Mouse (Mus musculus) forelimb bud, embryonic 11.5 days (tissue): ENCODE data around the gene Slc2a9.

Source experiments
- DNase-seq: peaks from one replicate; pipeline ENCODE4 v3.0.0-alpha.2; 2012; ENCODE audit warnings: low read depth, low spot score

Slc2a9 gene

DNA sequence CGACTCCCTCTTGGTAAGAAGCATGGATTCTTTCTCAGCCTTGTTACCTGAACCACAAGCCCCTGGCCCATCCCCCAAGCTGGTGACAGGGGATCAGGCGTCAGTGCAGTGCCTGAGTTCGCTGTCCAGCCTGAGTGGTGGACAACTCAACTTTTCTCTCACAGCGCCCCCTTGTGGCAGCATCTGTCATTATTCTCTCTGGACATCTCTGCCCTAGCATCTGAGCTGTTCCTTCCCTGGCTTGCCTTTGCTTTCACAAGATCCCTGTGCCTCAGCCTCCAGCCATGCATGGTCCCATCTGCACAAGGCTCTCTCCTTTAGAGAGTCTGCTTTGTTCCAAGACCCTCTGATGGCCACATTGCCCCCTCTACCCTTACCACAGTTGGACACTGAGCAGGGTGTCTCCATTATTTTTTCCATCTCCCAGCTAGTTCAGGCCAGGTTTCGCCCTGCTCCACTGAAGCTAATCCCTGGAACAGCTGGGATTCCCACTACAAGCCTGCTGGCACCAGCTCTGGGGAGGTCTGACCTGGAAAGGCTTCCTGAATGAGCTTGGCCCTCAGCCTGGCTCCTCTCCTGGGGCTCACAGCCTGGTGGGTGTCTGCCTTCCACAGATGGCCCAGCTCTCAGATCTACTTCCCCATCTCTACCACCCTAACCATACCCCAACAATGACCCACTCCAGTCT, 32.9 kb downstream of the Slc2a9 start:
- peak; percentile 81 for DNase-seq

DNA sequence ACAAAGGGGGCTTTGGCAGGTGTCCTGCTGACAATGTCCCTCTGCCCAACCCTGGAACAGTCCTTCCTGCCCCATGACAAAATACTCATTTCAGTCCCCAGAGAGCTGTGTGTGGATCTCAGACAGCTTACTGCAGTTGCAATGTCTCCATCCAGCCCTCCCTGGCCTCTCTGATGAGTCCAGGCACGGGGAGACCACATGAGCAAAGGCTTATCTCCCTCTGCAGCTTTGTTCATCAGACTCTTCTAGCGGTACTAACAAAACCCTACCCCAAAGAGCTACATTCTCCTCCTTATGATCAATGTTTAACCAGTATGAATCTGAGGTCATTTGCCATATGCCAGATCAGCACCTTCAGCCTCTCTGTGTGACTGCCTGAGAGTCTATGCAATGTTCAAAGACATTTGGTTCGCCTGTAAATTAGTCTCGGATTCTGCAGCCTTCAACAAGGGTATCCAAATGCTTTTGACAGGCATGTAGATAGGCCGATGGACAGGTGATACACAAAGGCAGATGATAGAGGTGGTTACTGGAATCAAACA, 36.3 kb downstream of the Slc2a9 start:
- no peak for DNase-seq

DNA sequence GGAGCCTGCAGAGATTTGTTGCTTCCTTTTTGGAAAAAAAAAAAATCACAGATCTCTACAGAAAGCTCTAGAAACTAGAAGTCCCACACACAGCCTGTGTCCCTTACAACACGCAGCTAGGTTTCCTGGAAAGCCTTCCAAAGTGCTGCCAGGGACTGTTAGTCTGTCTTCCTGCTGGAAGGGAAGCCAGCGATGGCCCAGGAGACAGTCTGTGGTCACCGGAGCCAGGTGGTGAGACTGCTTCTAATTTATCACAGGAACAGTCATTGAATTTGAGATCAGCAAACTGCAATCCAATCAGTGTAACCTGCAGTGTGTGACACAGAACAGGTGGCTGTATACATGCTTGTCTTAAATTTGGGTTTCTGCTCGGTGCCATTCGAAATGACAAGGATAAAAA, 41.7 kb downstream of the Slc2a9 start:
- no peak for DNase-seq

DNA sequence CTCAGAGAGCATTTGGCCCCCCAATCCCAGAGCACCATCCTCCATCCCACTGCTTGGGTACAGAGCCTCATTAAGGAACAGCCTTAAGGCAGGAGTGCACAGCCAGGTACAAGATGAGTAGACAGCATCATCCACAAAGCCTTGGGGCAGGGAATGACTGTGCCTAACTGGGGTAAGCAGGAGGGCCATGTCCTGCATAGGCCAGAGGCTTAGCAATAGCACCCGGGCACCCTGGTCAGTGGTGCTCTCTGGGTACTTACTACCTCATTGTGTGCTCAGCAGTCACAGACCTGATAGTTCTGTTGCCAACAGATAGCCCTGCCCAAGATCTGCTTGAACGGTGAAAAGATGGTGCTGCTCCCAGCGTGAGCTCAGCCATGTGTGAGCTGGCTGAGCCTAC, 52.0 kb downstream of the Slc2a9 start:
- DNase-seq = no peak

DNA sequence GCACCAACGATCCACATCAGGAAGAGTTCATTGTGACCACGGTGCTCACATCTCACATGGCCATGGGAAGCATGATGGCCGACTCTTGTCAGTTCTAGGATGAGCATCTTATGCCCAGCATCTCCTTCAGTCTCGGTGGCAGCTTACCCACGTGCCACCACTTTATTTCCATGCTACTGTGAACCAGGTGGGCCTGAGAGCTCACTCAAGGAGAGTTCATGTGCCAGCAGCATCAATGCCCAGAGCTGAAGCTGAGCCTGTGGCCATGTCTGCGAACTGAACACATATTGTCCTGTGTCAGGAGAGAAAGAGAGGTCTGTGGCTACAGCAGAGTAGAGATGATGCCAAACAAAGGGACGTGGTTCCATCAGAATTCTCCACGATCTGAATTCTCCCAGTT, 53.3 kb downstream of the Slc2a9 start:
- no peak for DNase-seq

DNA sequence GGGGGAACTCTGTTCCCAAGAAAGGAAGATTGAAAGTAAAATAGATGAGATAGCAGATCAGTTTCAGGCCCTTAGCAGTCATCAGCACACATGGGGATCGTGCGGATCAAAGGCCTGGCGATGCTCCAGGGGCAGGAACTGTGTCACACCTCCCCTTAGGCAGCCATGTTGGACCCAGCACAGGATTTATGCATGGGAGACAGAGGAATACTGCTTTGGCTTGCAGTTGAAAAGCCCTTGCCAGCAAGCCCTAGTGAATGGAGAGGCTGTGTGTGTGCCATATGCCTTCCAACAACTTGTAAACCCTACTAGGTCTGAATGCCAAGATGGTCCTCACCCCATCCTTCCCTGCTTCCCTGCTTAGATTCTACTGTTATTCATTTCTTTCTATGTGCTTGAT, 54.8 kb downstream of the Slc2a9 start:
- no peak for DNase-seq

DNA sequence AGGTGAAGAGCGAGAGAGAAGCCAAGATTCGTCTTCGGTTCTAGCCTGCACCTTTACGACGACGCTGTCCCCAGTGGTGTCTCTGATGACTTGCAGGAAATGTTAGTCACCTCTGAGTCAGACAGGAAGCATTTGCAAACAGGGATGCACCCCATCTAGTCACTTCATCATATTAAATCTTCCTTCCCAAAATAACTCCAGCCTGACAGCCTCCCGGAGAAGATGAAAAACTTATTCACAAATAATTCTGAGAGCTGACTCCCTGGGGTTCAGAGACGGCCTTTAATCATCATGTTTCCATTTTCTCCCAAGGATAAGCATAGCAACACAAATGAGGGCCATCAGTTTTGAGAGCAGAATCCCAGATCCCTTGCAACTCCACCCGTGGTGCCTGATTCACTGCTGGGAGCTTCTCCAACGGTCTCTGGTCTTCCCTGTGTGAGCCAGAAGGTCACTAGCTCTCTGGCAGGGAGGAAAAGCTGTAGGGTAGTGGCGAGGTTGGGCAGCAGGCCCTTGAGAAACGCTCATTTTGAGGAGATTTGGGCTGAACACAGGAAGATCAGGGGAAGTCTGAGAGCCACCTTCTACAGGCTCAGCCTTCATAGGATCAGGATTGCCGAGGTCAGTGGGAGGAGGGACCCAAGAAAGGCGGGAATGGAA, 56.5 kb downstream of the Slc2a9 start:
- DNase-seq = no peak

DNA sequence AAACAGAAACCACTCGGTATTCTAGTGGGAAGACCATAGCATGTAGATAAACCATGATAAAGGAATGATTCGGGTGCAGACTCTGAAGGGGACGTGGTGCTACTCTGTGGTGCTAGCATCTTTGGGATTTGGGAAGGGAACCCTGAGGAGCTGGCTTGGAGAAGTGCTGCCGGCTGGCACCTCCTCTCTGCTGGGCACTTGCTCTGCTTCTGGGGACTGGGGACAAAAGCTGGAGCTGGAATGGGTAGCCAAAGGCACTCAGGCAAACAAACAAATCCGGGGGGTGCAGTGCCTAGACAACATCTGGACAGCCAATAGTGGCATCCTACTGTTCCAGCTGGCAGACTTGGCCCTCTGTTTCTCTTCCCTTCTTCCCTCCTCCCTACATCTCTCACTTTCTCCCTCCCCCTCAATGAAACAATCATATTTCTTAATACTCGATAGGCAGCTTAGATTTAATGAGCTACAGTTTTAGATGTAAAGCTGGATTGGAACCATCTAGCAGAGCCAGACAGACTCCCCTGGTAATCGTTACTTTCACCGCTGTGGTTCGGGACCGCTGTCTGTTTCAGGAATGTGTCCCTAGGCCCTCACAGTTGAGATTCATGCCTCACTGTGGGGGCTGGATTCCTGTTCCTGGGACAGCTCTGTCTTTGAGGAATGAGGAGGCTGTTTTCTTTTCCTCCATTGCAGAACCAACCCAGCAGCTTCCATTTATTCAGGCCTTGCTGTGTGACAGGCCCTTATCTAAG, 61.7 kb downstream of the Slc2a9 start:
- DNase-seq = no peak

DNA sequence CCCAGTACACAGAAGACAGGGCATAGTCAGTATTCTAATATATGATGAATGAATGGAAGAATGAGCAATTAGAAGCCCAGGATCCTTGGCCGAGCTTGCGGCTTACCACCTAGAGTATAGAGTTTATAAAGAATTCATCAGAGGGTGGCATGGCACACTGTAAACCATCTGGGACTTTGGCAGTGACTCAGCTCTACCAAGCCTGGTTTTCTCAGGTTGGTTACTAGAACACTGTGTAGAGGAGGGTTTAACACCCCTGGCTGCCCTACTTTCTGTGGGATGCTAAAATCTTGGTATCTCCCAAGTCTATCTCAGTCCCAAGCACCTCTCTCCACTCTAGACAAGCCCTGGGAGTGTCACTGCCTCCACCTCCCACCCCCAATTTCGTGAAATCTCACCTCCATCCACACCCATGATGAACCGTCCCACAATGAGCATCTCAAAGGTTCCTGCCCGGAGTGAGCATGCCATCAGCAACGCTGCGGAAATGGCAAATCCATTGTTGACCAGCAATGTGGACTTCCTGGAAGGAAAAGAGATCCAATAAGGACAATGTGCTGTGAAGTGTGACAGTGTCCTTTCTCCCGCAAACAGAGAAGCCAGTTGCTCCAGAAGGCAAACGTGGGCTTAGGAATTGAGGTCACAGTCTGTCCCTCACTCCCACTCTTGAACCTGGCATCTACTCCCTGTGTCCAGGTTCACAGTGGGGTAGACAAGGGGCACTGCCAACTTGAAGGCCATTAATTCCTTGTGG, 62.5 kb downstream of the Slc2a9 start:
- no peak for DNase-seq

DNA sequence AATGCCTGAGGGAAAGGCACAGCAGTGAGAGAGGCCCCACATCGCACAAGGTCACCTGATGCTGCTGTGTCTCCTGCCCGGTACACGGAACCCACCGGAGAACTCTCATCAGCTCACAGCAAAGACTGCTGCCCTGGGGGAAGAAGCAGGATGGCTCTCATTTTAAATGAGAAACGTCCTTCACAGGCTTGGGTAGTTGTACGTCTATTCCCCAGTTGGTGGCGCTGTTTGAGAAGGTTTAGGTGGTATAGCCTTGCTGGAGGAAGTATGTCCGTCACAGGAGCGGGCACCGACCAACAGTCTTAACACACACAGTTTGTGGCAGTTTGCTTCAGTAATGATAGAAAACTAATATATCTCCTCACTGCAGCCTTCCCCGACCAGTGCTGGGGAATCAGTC, 66.3 kb downstream of the Slc2a9 start:
- DNase-seq = no peak

DNA sequence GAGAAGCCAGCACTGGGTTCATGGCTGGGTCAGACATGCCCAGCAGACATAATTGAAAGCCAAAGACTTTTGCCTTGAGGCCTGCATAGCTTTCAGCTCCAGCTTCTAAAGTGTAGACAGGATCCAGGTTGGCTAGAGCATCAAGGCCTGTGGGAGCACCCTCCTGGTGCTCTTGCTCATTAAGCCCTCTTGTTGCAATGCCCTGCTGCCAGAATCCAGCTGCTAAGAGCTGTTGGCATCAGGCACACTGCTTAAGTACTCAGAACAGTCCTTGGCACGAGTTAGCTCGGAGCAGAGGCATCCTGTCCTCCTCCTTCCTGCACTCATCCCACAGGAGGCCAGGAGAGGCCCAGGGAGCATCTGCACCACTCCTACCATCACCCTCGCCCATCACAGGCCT, 68.1 kb downstream of the Slc2a9 start:
- no peak for DNase-seq

DNA sequence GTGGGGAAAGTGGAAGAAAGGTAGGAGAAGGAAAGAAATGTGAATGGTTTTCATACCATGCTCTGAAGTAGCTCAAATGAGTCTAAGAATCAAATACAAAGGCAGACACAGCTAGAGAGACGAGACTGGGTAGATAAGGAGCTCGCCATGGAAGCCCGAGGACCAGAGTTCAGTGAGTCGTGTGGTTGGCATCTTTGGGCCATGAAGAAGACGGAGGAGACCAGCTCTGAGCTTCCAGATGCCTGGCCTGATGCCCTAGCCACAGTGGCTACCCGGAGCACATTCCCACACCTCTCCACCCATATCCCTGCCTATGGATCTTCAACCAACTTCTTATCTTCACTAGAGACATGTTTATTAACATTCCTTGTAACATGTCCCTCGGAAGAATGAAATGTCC, 71.7 kb downstream of the Slc2a9 start:
- no peak for DNase-seq

DNA sequence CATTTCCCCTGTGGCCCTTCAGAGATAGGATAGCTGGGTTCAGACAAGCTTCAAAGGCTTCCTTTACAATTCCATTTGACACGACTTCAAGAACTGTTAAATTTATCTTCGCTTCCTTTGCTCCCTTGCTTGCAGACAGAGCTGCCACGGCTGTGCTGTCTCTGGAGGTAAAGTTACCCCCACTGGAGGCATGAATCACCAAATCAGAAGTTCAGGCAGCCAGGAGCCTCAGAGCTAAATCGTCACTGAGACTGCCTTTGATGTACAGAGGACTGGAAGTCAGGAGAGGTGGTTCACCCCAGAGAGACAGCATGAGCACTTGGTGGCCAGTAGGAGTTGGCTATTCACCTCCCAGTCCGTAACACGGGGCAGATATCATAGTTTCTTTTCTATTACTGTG, 73.8 kb downstream of the Slc2a9 start:
- no peak for DNase-seq

DNA sequence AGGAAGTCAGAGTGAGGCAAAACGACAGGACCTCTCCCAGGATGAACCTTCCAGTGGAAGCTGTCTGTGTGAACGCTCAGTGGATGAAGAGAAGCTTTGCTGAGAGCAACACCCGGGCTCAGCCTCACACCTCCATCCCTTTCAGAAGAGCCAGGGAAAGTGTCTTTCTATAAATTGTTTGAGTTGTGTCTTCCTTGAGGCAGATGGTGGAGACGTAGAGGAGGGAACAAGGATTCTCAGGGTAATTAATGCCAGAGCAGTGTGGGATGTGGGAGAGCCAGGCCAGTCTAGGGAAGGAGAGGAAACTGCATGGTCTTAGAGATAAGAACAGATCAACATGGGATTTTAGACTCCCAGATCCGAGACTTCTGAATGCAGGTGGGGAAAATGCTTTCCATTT, 75.2 kb downstream of the Slc2a9 start:
- DNase-seq = no peak

DNA sequence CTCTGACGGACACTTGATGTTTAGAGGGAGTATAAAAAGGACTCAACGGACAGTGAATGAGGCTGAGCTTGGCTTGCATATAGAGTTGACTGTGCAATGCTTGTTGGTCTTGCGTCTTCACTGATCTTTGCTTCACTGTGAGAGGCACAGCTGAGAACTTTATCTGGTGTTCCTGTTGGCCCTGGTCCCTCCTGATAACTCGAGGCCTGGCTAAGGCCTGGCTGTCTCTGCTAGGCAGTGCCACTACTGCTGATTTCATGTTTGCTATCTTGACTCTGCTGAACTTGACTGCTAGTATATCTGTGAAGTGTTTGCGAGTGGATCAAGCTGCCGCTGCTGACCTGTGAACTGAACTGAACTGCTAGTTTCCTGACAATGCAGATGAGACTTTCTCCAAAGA, 77.4 kb downstream of the Slc2a9 start:
- DNase-seq = no peak

DNA sequence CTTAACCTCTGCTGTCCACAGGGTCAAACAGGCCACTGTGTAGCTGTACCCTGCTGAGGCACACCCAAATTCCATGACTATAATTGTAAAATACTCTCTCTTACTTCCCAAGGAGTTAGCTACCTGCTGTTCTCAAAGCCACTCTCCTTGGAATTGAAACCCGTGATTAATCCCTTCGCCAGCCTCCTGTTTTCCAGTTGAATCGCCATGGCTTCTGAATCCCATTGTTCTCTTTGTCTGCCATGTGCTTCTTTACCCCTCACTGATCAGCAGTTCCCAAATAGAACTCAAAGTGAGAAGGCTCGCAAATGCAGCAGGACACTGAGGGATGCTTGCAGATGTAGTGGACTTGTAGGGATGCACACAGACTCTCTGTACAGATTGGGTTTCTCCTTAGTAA, 80.5 kb downstream of the Slc2a9 start:
- no peak for DNase-seq

DNA sequence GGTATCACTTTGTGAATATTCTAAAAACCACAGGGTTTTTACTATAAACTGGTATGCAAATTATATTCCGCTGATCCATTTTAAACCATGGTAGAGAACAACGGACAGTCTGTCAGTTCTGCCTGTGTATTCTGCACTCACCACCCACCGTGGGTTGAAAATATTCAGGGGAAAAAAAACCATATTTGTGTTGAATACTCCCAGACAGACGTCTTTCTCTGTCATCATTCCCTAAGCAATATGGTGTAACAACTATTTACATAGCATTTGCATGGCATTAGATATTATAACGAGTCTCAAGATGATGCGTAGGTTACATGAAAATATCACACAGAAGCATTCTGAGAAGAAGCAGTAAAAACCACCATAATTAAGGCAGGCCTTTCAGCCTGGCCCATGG, 84.1 kb downstream of the Slc2a9 start:
- DNase-seq = no peak

DNA sequence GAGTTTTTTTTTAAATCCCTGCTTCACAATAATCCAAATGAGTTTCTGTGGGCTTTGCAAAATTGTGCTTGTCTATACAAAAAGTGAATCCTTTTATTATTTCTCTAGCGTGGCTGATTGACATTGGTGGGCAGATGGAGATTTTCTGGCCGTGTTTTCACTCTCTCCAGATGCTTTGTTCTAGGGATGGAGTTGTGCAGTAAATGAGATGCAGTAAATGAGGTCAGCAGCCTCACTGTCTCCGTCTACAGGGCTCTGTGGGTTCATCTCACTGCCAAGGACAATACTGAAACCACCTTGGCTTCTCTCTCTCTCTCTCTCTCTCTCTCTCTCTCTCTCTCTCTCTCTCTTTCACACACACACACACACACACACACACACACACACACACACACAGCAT, 99.3 kb downstream of the Slc2a9 start:
- no peak for DNase-seq

DNA sequence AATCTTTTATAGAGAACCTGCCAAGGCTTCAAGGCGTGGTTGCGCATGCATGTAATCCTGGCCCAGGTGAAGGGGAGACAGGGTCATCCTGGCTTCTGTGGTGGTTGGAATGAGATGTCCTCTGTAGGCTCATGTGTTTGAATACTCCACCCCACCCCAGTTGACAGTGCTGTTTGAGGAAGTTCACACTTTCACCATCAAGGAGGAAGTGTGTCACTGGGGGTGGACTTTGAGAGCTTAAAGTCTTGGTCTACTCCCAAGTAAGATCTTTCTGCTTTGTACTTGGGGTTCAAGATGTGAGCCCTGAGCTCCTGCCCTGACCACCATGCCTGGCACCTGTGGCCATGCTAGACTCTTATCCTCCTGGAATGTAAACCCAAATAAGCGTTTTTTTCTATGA, 100.7 kb downstream of the Slc2a9 start:
- no peak for DNase-seq

DNA sequence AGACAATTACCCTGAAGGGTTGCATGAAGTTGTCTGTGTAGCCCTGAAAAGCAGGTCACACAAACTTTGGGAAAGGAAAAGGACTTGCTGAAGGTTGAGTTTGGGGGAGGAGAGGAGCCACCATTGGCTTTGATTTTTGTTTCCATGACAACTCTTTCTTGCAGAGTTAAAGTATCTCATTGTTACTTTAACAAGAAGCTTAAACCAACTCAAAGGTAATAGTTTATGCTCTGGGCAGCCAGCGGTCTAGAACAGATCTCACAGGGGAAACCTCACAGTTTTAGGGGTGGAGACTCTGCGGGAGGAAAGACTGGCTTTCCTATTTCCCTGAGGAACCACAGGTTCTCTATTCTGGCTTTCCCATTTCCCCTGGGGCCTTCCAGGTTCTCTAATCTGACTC, 114.1 kb downstream of the Slc2a9 start:
- peak; percentile 27 for DNase-seq

DNA sequence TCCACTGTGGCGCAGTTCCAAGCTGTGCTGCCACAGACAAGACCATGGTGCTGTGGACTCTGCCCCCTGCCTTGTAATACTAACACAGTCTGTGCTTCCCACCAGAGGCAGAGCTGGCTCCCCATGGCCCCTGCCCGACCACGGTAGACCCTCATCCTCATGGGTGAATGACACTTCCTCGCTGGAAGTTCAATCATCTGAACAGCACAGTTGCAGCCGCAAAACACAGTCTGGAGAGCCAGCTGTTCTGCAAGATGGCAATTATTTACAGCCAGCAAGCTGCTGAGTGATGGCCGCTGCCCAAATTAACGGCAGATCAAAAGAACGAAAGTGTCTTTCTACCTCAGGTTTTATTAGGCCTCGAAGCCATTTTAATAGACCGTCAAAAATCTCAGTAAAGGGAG, 114.5 kb downstream of the Slc2a9 start:
- DNase-seq = peak; percentile 61

DNA sequence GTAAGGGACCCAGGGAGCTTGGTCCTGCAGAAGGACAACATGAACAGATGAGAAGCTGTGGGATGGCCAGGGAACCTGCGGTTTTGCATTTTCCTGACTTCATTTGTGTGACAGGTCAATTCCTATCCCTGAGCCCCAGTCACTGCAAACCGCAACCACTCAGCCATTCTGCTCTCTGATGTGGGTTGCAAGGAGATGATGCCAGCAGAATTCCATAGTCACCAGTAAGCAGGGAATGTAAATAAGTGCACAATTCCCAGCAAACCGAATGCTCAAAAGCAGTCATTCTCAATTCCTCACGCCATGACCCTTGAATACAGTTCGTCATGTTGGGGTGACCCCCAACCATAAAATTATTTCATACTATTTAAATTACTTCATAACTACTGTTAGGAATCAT, 123.0 kb downstream of the Slc2a9 start:
- DNase-seq = no peak
